Mouse (Mus musculus) kidney, postnatal 14 days (tissue): Measurements from ENCODE around the gene Slc39a1.
A peak's percentile ranks its signal among the peaks of the same experiment; 100 is the strongest.
"Not testable (repeated sequence)": the region's sequence is repeated elsewhere in the genome, so short reads cannot be mapped to it uniquely, and the experiment has no call there.

ENCODE experiments used
- DNase-seq: peaks from one replicate; pipeline ENCODE4 v3.0.0; 2022; ENCODE audit warnings: mixed read lengths

The Slc39a1 gene

GRCm38 (mm10) chr3:90241669-90242358, 6.2 kb upstream of the Slc39a1 start:
- no peak for DNase-seq

GRCm38 (mm10) chr3:90242984-90243775, 4.8 kb upstream of the Slc39a1 start, which contains the start of gene Creb3l4:
TSS of gene Creb3l4 (minus strand) at chr3:90243512.
- peak; percentile 63 for DNase-seq

- no peak for DNase-seq
Measured at GRCm38 (mm10) chr3:90245406-90245805, 2.6 kb upstream of the Slc39a1 start.

GRCm38 (mm10) chr3:90247630-90247959, 377 bp upstream of the Slc39a1 start:
- DNase-seq, result no peak

- peak; percentile 56 for DNase-seq
Measured at GRCm38 (mm10) chr3:90248746-90249100, 751 bp downstream of the Slc39a1 start.

- DNase-seq, result no peak
Measured at GRCm38 (mm10) chr3:90250791-90251190, 2.8 kb downstream of the Slc39a1 start.

- not testable (repeated sequence) for DNase-seq
Measured at GRCm38 (mm10) chr3:90251731-90252226, 3.8 kb downstream of the Slc39a1 start.

- DNase-seq, result not testable (repeated sequence)
Measured at GRCm38 (mm10) chr3:90252659-90253058, 4.7 kb downstream of the Slc39a1 start.

GRCm38 (mm10) chr3:90253174-90253573, 5.2 kb downstream of the Slc39a1 start:
- not testable (repeated sequence) for DNase-seq

GRCm38 (mm10) chr3:90253653-90254418, 5.9 kb downstream of the Slc39a1 start, which contains the start of gene Crtc2:
TSS of gene Crtc2 (plus strand) at chr3:90254163.
- peak; percentile 97 for DNase-seq

GRCm38 (mm10) chr3:90254419-90255193, 6.6 kb downstream of the Slc39a1 start:
- no peak for DNase-seq

- no peak for DNase-seq
Measured at GRCm38 (mm10) chr3:90255194-90255565, 7.2 kb downstream of the Slc39a1 start.

GRCm38 (mm10) chr3:90255784-90256353, 7.9 kb downstream of the Slc39a1 start:
- no peak for DNase-seq

- peak; percentile 41 for DNase-seq
Measured at GRCm38 (mm10) chr3:90256731-90257530, 9.0 kb downstream of the Slc39a1 start.

GRCm38 (mm10) chr3:90258521-90258920, 10.5 kb downstream of the Slc39a1 start:
- DNase-seq, result peak; percentile 41

- no peak for DNase-seq
Measured at GRCm38 (mm10) chr3:90263121-90263771, 15.3 kb downstream of the Slc39a1 start.

GRCm38 (mm10) chr3:90264687-90265033, 16.7 kb downstream of the Slc39a1 start:
- no peak for DNase-seq

- peak; percentile 92 for DNase-seq
Measured at GRCm38 (mm10) chr3:90265034-90265931, 17.3 kb downstream of the Slc39a1 start, which contains the start of gene Dennd4b. TSS of gene Dennd4b (plus strand) at chr3:90265185.

- DNase-seq, result no peak
Measured at GRCm38 (mm10) chr3:90265932-90266741, 18.2 kb downstream of the Slc39a1 start.
